Mouse (Mus musculus): ENCODE results near the gene Chst3.
"Not testable (repeated sequence)": the region's sequence is repeated elsewhere in the genome, so short reads cannot be mapped to it uniquely, and the experiment has no call there.

Gene Chst3

DNA sequence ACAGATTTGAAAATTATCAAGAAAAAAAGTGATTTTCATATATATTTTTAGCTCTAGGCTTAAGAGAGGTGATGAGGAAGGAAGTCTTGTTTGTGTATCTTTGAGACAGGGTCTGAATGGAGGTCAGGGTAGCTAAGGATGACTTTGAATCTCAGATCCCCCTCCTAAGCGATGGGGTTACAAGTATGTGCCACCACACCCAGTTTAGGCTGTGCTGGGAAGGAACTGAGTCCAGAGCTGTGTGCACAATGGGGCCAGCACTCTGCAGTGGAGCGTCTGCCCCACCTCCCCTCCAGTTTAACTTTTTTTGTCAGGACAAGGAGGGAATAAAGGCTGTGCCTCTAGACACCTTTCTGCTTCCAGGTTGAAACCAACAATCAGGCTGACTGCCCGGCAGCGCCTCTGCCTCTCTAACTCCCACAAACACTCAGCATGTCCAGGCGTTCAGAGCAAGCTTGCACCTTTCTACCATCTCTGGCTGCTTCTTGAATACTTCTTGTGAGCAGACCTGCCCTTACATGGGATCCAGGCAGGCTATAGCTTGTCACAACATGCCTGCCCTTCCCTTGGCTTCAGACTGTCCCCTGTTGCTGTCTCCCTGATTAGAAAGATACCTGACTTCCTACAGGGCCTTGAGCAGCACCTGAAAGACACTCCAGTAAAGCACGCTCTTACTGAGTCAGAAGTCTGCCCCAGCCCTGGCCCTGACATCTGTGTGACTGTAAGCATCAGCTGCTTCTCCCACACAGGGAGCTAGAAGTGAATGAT, 11.4 kb upstream of the Chst3 start:
- DNase-seq: no peak

DNA sequence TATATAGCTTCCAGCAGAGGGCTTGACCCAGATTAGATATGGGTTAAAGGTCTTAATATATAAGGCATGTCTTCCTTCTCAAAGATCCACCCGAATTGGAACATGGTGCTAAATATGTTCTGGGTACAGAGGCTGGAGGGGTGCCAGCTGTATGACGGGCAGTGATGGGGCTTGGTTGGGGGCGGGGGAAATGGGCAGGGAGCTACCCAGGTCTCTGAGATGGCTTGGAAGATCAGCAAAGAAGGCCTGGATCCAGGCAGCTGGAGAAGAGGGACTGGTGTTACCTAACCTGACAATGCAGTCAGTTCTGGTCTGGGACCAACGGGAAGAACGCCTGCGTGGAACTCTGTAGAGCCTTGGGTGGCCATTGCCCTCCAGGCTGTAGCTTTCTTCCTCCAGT, 10.1 kb upstream of the Chst3 start:
- DNase-seq: no peak

DNA sequence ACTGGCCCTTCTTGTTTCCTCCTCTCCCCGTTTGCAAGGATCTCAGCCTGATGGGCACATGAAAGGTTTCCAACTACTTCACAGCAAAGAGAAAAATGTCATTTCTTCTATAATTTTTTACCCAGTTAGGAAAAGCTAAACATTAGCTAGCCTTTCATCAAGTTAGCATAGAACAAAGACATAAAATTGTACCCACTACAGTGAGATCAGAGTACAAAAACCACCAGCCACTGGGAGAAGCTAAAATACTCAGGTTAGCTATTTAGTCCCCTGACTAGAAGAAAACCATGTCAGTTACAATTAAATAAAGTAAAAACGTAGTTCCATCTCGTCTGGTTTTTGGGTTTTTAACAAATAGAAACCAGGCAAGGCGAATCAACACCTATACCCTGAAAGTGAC, 8.6 kb upstream of the Chst3 start:
- DNase-seq: no peak

- no peak for DNase-seq
These were observed 5.5 kb upstream of the Chst3 start for GRCm38 (mm10) chr10:60224601-60225000.

GRCm38 (mm10) chr10:60221571-60222259, 2.7 kb upstream of the Chst3 start:
- DNase-seq: not testable (repeated sequence)

DNA sequence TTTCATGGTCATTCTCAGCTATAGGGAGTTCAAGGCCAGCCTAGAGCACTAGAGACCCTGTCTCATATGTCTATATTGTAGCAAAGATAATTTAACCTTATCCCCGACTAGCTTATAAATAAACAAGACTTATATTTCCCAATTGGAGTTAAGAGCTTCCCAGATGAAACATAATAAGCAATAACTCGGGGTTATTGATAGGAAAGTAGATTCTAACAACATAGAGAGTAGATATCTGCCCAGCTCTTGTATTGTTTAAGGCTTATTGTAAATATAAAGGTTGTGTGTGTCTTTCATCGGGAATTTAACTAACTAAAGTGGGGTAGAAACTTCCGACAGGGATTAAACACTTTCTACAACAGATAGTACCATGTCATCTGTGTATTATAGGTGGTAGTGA, 1.5 kb upstream of the Chst3 start:
- DNase-seq: no peak

- DNase-seq: no peak
These were observed 1.0 kb upstream of the Chst3 start for GRCm38 (mm10) chr10:60220042-60220523.

- DNase-seq: no peak
These were observed 948 bp downstream of the Chst3 start for GRCm38 (mm10) chr10:60218033-60218590.

DNA sequence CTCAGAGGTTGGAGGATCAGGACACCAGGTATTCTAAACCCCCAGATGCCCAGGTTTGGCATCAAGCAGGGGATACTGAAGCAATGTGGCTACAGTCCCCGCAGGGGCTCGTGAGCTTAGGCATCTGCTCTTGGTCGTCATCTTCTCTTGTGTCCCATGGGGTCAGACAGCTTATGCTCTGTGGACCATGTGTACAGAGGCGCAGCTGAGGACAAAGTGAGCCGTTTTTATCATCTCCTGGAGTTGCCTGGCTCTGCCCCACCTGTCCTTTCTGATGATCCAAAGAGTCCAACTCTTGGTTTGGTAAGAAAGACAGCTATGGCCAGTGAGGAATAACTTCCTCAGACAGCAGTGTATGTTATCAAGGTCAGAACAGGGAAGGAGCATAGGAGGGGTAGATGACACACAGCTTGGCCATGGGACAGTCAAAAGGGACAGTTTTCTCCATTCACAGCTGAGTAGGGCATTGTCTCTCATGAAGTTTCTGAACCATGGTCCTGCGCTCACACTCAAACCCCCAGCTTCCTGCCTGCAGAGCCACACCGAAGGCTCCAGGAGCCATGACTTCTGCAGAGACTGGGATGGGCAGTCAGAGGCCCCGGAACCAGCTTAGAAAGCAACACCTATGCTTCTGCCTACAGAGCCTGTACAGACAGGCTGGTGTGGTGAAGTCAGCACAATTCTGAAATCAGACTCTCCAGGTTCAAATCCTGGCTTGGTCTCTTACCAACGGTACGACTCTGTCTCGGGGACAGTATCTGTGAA, 2.5 kb downstream of the Chst3 start:
- no peak for DNase-seq

DNA sequence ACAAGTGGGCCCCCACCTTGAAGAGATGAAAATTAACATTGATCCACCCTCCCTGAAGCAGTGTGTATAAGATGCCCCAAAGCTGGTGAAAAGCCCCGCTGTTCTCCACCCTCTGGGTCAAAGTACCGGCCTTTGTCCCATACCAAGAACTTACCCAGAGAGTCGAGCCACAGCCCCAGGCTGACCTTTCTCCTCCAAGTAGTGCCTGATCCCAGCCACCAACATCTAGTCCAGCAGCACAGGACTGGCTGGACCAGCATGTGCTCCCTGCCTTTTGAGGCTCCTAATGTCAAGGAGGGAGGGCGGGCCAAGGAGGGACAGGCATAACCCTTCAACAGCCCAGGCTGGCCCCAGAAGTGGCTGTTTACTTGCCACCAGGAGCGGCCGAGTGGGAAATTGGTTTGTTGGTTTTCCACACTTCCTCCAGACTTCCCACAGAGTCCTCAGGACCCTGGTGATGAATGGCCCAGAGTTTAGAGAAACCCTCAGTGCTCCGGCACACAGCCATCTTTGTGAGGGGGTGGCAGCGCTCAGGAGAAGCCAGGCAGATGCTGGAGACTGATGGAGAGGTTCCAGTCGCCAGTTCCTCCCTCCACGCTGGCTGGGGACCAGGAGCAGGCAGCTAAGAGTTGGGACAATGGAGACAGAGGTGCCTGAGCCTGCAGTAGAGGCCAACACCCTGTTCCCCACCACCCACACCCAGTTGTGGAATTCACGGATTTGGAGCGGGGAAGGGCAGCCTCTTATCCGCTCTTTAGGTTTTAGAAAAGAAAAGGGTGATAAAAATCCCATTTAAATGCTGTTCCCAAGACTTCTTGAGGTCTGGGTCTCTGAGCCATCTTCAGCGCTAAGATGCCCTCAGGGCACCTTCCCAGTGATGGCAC, 3.7 kb downstream of the Chst3 start:
- peak in 1 of 2 experiments; percentile 70 for DNase-seq

GRCm38 (mm10) chr10:60212589-60213379, 6.3 kb downstream of the Chst3 start:
- DNase-seq: no peak

DNA sequence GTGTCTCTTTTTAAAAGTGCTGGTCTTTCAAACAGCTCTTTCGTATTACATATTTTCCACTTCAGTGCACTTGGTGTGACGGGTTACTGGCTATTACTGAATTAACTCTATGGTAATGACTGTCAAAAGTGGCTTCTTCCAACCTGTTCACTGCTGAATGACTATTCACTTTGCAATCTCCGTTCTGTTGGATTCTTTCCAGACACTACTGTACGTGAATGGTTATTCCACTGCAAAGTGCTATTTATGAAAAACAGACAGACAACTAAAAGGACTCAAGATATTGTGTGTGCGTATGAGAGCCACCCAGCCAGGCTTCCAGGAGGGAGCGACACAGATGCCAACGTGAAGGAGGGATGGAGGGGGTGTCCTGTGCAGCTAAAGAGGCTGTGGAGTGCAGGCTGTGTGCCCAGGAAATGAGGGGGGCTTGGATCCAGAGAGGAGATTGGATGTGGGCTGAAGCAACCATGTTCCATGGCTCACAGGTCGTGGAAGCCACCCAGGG, 7.5 kb downstream of the Chst3 start:
- DNase-seq: no peak

GRCm38 (mm10) chr10:60210468-60210867, 8.6 kb downstream of the Chst3 start:
- DNase-seq: no peak

- peak; percentile 84 to 88 for DNase-seq
These were observed 9.8 kb downstream of the Chst3 start for GRCm38 (mm10) chr10:60209237-60209636.

GRCm38 (mm10) chr10:60207166-60207705, 11.8 kb downstream of the Chst3 start:
- DNase-seq: no peak

DNA sequence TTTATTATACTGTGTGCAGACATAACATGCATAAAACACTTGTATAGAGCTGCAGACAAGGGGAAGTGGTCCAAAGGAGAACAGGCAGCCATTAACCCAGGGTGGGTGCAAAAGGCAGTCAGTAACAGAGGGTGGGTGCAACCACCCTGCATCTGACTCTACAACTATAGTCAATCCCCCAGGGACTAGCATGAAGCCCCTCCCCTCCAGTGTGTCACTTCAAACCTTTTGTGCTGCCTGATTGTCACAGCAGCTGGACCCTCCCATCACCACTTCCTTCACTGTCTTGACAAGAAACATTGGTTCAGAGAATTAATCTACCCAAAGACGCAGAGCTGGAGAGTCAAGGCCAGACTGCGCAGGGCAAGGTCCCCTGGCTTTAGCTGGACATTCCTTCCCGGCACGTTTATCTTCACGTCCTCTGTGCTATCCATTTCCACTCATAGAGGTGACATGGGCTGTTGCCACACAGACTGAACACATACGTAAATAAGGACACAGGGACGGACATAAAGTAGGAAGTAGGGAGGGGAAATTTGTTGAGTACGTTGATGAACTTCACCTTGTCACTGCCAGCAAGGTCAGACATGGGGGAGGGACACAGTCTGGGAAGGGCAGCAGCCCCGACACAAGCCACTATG, 13.3 kb downstream of the Chst3 start:
- DNase-seq: no peak

- peak in 1 of 2 experiments; percentile 57 for DNase-seq
These were observed 16.3 kb downstream of the Chst3 start for GRCm38 (mm10) chr10:60202785-60203184.

GRCm38 (mm10) chr10:60200996-60201395, 18.1 kb downstream of the Chst3 start:
- DNase-seq: no peak

DNA sequence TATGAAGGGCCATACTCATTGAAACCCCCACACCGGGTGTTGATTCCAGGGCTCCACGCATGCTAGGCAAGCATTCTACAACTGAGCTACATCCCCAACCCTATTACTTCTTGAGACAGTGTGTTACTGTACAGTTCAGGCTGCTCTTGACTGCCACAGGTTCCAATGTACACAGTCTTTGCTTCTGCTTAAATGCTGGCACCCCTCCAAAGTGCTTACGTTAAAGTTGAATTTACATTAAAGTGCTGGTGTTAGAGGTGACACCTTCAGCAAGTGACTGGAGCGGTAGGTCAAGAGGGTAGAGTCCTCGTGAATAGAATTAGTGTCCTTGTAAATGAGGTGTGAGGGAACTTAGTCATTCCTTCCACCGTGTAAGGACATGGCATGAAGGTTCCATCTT, 19.7 kb downstream of the Chst3 start:
- DNase-seq: no peak

DNA sequence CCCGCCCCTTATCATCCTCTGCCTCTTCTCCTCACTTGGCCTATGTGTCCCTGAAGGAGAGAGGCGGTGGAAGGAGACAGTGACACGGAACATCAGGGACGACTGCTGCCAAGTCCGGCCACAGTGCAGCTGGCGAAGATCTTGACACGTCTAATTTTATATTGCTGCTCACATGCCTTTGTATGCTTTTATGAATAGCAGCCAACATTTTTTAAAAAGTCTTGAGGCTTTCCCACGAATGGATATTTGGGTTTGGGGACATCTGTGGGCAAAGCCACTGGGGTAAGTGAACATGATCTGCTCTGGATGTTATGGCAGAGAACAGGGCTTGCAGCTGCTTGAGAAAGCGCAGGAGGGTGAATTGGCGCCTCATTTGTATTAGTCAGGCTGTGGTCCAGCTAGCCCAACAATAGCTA, 21.6 kb downstream of the Chst3 start:
- no peak for DNase-seq

All from cerebellum, postnatal 10 days (tissue).